Mouse (Mus musculus) E14TG2a.4 (cell line): ENCODE measurements around the gene Pitpna.

Experiments
- CTCF ChIP-seq: conservative IDR thresholded peaks from 2 replicates; pipeline ENCODE4 v1.5.1; 2014; ENCODE audit warnings: low read length
- NANOG ChIP-seq: IDR thresholded peaks from 2 replicates; pipeline ENCODE4 v1.6.1; 2014; ENCODE audit warnings: borderline replicate concordance, low read length, mixed read lengths
- POU5F1 ChIP-seq: IDR thresholded peaks from 2 replicates; pipeline ENCODE4 v1.6.1; 2014; ENCODE audit warnings: low read length, borderline replicate concordance

GRCm38 (mm10) chr11:75651426-75652221 lies 63.7 kb downstream of the Pitpna start:
- TF ChIP-seq CTCF (no peak), POU5F1 (no peak), NANOG (no peak)
